Mouse (Mus musculus) ES-CJ7 (cell line): ENCODE results near the gene Fam114a1.

Experiments
- DNase-seq: peaks from one replicate; pipeline ENCODE4 v3.0.0; 2011; ENCODE audit warnings: low read depth, low spot score

Fam114a1 gene

DNA sequence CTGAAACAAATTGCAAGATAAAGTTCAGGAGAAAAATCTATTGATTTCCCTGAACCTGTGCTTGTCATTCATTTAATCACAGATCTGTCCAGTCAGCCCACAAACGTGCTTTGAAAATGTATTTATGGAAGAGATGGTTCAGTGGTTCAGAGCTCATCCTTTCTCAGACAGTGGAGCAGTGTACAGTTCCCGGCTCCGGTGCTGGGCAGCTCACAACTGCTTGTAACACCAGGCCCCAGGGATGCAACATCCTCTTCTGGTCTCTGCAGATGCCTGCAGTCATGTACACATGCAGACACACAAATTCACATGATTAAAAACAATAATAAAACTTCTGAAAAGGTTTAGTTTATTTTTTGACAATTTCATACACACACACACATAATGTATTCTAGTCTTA, 81.6 kb downstream of the Fam114a1 start:
- DNase-seq = no peak

GRCm38 (mm10) chr5:65057596-65057995, 87.7 kb downstream of the Fam114a1 start:
- DNase-seq = peak; percentile 92

GRCm38 (mm10) chr5:65059806-65060205, 89.9 kb downstream of the Fam114a1 start:
- peak; percentile 63 for DNase-seq

- DNase-seq = no peak
These were observed 92.4 kb downstream of the Fam114a1 start for GRCm38 (mm10) chr5:65062236-65062635.

GRCm38 (mm10) chr5:65063266-65063665, 93.4 kb downstream of the Fam114a1 start:
- DNase-seq = no peak

GRCm38 (mm10) chr5:65068166-65068565, 98.3 kb downstream of the Fam114a1 start:
- DNase-seq = no peak

DNA sequence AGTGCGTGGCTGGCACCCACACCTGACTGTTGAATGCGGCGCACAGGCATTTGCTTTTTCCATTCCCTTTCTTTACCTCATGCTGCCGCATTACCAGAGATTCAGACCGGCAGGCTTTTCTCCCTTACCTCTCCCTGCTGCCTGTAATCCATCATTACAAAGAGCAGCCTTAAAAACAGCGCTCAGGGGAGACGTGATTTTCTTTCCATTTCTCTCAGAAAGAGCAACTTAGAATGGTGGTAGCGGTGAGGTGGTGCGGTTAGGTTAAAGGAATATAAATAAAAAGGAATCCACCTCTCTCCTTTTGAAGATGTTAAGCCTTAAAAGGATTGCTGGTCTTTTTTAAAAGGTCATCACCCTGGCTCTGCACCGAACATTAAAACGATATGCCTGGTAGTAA, 100.0 kb downstream of the Fam114a1 start:
- no peak for DNase-seq

- DNase-seq = no peak
These were observed 101.8 kb downstream of the Fam114a1 start for GRCm38 (mm10) chr5:65071689-65072118.

DNA sequence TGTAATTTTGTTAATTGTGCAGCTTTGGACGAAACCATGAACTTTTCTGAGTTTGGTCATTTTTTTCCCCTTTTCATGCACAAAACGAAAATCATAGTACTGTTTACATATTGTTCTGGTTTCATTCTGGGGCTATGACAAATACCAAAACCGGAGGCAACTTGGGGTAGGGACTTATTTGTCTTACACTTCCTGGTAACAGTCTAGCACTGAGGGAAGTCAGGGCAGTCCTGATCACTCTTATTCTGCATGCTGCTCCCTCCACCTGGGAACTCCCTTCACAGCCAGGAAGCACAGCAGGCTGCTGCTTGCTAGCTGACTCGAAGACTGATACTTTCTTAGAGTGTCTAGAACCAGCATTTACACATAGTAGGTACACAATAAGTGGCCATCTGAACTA, 103.4 kb downstream of the Fam114a1 start:
- DNase-seq = no peak

GRCm38 (mm10) chr5:65074693-65075092, 104.8 kb downstream of the Fam114a1 start:
- no peak for DNase-seq

DNA sequence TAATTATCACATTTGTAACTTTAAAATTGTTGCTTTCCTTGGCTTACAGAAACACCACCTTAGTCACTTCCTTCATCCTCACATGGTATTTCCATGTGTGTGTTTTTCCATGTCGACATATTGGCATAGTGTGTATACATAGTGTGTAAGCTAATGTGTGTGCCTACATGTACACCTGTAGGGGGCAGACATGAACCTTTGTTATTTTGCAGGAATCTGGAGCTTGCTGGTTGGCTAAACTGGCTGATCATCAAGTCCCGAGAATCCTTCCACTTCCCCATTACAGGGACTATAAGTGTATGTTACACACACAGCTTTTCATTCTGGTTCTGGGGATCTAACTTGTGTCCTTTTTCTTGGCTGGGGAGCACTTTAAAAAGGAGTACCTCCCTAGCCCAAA, 106.2 kb downstream of the Fam114a1 start:
- no peak for DNase-seq

- DNase-seq = no peak
These were observed 106.9 kb downstream of the Fam114a1 start for GRCm38 (mm10) chr5:65076748-65077147.

- DNase-seq = peak; percentile 48
These were observed 108.2 kb downstream of the Fam114a1 start for GRCm38 (mm10) chr5:65078081-65078480.

- DNase-seq = no peak
These were observed 110.0 kb downstream of the Fam114a1 start for GRCm38 (mm10) chr5:65079881-65080280.

- DNase-seq = no peak
These were observed 112.0 kb downstream of the Fam114a1 start for GRCm38 (mm10) chr5:65081836-65082235.

DNA sequence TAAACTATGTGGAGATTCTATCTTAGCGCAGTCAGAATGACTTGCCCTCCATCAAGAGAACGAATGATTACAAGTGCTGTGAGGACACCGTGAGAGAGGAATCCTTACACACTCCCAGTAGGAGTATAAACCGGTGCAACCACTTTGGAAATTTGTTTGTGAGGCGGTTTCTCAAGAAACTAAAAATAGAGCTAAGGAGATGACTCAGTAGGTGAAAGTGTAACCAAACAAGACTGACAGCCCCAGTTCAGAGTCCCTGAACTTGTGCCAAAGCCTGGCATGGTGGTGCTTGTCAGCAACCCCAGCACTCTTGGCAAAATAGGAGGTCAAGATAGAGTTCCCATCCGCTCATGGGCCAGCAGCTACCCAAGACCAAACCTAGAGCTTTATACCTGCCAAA, 116.7 kb downstream of the Fam114a1 start:
- DNase-seq = no peak

GRCm38 (mm10) chr5:65089707-65090106, 119.8 kb downstream of the Fam114a1 start:
- no peak for DNase-seq

DNA sequence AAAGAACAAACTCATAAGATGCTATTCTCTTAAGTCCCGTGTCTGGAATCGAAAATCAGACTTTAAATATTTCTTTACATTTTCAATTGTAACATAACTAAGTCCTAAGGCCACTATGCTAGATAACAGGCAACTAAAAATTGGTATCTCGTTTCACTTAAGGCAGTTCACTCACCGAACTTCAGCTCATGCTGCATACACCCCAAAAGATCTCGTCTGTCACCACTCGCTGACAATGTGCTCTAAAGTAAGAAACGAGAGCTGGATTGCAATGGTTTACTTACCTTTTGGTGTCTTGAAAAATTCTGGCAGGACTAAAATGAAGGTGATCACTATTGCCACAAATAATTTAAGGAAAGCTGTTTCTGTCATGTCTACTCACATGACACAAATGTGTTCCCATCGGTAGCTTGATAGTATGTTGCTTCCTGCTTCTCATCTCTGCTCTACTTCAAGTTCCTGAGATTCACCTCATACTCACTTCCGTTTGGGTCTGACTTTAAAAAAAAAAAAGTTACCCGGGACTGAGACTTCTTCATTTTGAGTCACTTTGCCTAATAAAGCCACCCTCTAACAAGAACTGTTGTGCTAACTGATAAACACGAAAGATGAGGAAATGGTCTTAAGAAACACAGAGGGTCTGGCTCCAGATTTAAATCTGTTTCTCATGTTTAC, 121.5 kb downstream of the Fam114a1 start:
- no peak for DNase-seq
